Mouse (Mus musculus): Measurements from ENCODE around the gene Ube2q2. TPM values are rescaled to one million over a fixed set of nuclear protein-coding genes. Genes with fewer than 3 reads are reported as not detected.

The Ube2q2 gene
- total and polyA plus RNA-seq, 3 experiments: 13.1 to 24.4 (median 24.1) TPM

- dilution Hi-C loops (cut with MboI; ENCODE audit: extremely low pct_ligation_motif_present, extremely low pct_unique_long_range_greater_than_20kb, low sequenced_read_pairs): no loop called here
- DNase-seq (ENCODE audit: extremely low read depth): no peak
- no peaks in the 10 kb centered on the region for H3K9me3 ChIP-seq (replicated peaks; ENCODE audit: low read length)
- in situ Hi-C loops (cut with MboI; ENCODE audit: low pct_ligation_motif_present, low pct_unique_long_range_greater_than_20kb, low sequenced_read_pairs): no loop called here
- H3K4me1 ChIP-seq (ENCODE audit: control insufficient read depth in 1 of 2, insufficient read depth in 2 of 2): peaks cover 3 to 13% of the 10 kb centered on the region in 2 experiments; a peak in 3 of 4 replicates
- no peak overlapping the region for H3K9ac ChIP-seq (ENCODE audit: insufficient read depth, low read depth)
- no peak overlapping the region for H3K4me3 ChIP-seq (replicated peaks in 1 of 3; ENCODE audit: low read depth in 2 of 3, low read length in 2 of 3, poor library complexity in 1 of 3)
- TF ChIP-seq RAD21 (IDR thresholded peaks at IDR 0.05; ENCODE audit: low read depth, low read length): no peak
- peak; percentile 56; the same call in 1 of the 2 replicates for TF ChIP-seq MEF2A (IDR thresholded peaks at IDR 0.05; ENCODE audit: borderline replicate concordance, low read depth, low read length)
- peak; percentile 69; the same call in 1 of the 2 replicates for TF ChIP-seq MAFK (IDR thresholded peaks at IDR 0.05; ENCODE audit: insufficient replicate concordance, low read length)
- H3K79me2 ChIP-seq (replicated peaks; ENCODE audit: control insufficient read depth, extremely low read depth, insufficient read depth, poor library complexity, severe bottlenecking): no peaks in the 10 kb centered on the region
- no peaks in the 10 kb centered on the region for H3K27me3 ChIP-seq (replicated peaks)
- H3K36me3 ChIP-seq (replicated peaks in 1 of 2; ENCODE audit: control insufficient read depth in 1 of 2, insufficient read depth in 1 of 2, low read length in 1 of 2): no peaks in the 10 kb centered on the region
- H3K27ac ChIP-seq (ENCODE audit: insufficient read depth, low read depth): no peak overlapping the region
- no peak overlapping the region for H3K4me2 ChIP-seq (ENCODE audit: insufficient read depth, low read depth, poor library complexity, severe bottlenecking)
These were observed 106.4 kb downstream of the Ube2q2 start for GRCm38 (mm10) chr9:55255056-55255455.

- in situ Hi-C loops (cut with MboI; ENCODE audit: low pct_ligation_motif_present, low pct_unique_long_range_greater_than_20kb, low sequenced_read_pairs): no loop called here
These were observed 107.0 kb downstream of the Ube2q2 start for GRCm38 (mm10) chr9:55255604-55256003.

GRCm38 (mm10) chr9:55257105-55257504, 108.5 kb downstream of the Ube2q2 start:
- H3K4me3 ChIP-seq (replicated peaks in 1 of 3; ENCODE audit: low read depth in 2 of 3, low read length in 2 of 3, poor library complexity in 1 of 3): no peak overlapping the region
- no peak overlapping the region for H3K4me2 ChIP-seq (ENCODE audit: insufficient read depth, low read depth, poor library complexity, severe bottlenecking)
- H3K79me2 ChIP-seq (replicated peaks; ENCODE audit: control insufficient read depth, extremely low read depth, insufficient read depth, poor library complexity, severe bottlenecking): no peaks in the 10 kb centered on the region
- no peak overlapping the region for H3K9ac ChIP-seq (ENCODE audit: insufficient read depth, low read depth)
- dilution Hi-C loops (cut with MboI; ENCODE audit: extremely low pct_ligation_motif_present, extremely low pct_unique_long_range_greater_than_20kb, low sequenced_read_pairs): no loop called here
- H3K27me3 ChIP-seq (replicated peaks): no peaks in the 10 kb centered on the region
- no peaks in the 10 kb centered on the region for H3K9me3 ChIP-seq (replicated peaks; ENCODE audit: low read length)
- in situ Hi-C loops (cut with MboI; ENCODE audit: low pct_ligation_motif_present, low pct_unique_long_range_greater_than_20kb, low sequenced_read_pairs): no loop called here
- DNase-seq (ENCODE audit: extremely low read depth): no peak
- H3K36me3 ChIP-seq (replicated peaks in 1 of 2; ENCODE audit: control insufficient read depth in 1 of 2, insufficient read depth in 1 of 2, low read length in 1 of 2): no peaks in the 10 kb centered on the region
- peaks cover 3 to 13% of the 10 kb centered on the region in 2 experiments; a peak in 3 of 4 replicates for H3K4me1 ChIP-seq (ENCODE audit: control insufficient read depth in 1 of 2, insufficient read depth in 2 of 2)
- TF ChIP-seq JUND (conservative IDR thresholded peaks at IDR 0.05; ENCODE audit: low read depth, low read length) (no peak), CHD1 (IDR thresholded peaks at IDR 0.05; ENCODE audit: low read depth, low read length) (no peak), RCOR1 (conservative IDR thresholded peaks at IDR 0.05; ENCODE audit: low read depth, low read length) (no peak)
- no peak overlapping the region for H3K27ac ChIP-seq (ENCODE audit: insufficient read depth, low read depth)

More at GRCm38 (mm10) chr9:55255604-55256003, 107.0 kb downstream of the Ube2q2 start:
- Histone ChIP-seq H3K79me2 (replicated peaks; ENCODE audit: control insufficient read depth, extremely low read depth, insufficient read depth, poor library complexity, severe bottlenecking) (no peaks in the 10 kb centered on the region), H3K9me3 (replicated peaks; ENCODE audit: low read length) (no peaks in the 10 kb centered on the region), H3K4me1 (ENCODE audit: control insufficient read depth in 1 of 2, insufficient read depth in 2 of 2) (peaks cover 3 to 13% of the 10 kb centered on the region in 2 experiments; a peak in 3 of 4 replicates), H3K4me2 (ENCODE audit: insufficient read depth, low read depth, poor library complexity, severe bottlenecking) (no peak overlapping the region), H3K9ac (ENCODE audit: insufficient read depth, low read depth) (no peak overlapping the region), H3K36me3 (replicated peaks in 1 of 2; ENCODE audit: control insufficient read depth in 1 of 2, insufficient read depth in 1 of 2, low read length in 1 of 2) (no peaks in the 10 kb centered on the region), H3K27ac (ENCODE audit: insufficient read depth, low read depth) (no peak overlapping the region), H3K4me3 (replicated peaks in 1 of 3; ENCODE audit: low read depth in 2 of 3, low read length in 2 of 3, poor library complexity in 1 of 3) (no peak overlapping the region), H3K27me3 (replicated peaks) (no peaks in the 10 kb centered on the region)
- dilution Hi-C loops (cut with MboI; ENCODE audit: extremely low pct_ligation_motif_present, extremely low pct_unique_long_range_greater_than_20kb, low sequenced_read_pairs): no loop called here
- no peak for DNase-seq (ENCODE audit: extremely low read depth)
- TF ChIP-seq HCFC1 (IDR thresholded peaks at IDR 0.05; ENCODE audit: low read depth, low read length) (no peak), MEF2A (IDR thresholded peaks at IDR 0.05; ENCODE audit: borderline replicate concordance, low read depth, low read length) (no peak), BHLHE40 (IDR thresholded peaks at IDR 0.05; ENCODE audit: low read depth, low read length) (no peak), EP300 (IDR thresholded peaks at IDR 0.05; ENCODE audit: low read length) (no peak), MAFK (IDR thresholded peaks at IDR 0.05; ENCODE audit: insufficient replicate concordance, low read length) (no peak), SMC3 (IDR thresholded peaks at IDR 0.05; ENCODE audit: low read depth, low read length) (no peak), TCF12 (IDR thresholded peaks at IDR 0.05; ENCODE audit: low read depth, low read length) (no peak), USF1 (IDR thresholded peaks at IDR 0.05; ENCODE audit: low read depth, low read length) (no peak), POLR2A (IDR thresholded peaks at IDR 0.05; ENCODE audit: low read depth, low read length) (no peak), E2F4 (IDR thresholded peaks at IDR 0.05; ENCODE audit: insufficient replicate concordance, low read depth, low read length) (no peak), ZNF384 (IDR thresholded peaks at IDR 0.05; ENCODE audit: low read depth, low read length) (no peak), PAX5 (IDR thresholded peaks at IDR 0.05; ENCODE audit: low read length) (no peak), MAX (IDR thresholded peaks at IDR 0.05; ENCODE audit: low read length) (no peak)
